Mouse (Mus musculus) c-Kit-positive CD71-positive TER-119-negative erythroid progenitor cells, embryonic 14.5 days (primary cell): ENCODE data around the gene Gm17175.
"Not testable (repeated sequence)": the region's sequence is repeated elsewhere in the genome, so short reads cannot be mapped to it uniquely, and the experiment has no call there.

ENCODE experiments used
- DNase-seq: peaks from one replicate; pipeline ENCODE4 v3.0.0-alpha.2; 2013; ENCODE audit warnings: low read depth

The Gm17175 gene

DNA sequence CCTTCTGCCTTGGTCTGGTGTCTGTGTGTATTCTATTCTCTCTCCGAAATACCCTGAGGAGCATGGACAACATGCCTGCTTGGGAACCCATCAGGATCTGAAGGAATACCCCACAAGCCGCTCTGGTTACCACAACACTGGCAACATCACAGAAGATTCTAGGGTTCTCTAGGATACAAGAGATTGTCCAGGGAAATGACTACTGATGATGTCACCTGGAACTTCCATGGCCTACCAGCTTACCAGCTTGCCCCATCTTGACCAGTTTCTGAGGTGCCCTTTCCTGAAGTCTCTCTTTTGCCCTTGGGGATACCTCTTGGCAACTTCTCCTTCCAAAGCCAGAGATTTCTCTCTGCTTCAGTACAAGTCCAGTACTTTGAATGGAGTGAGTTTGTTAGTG, at the start of gene Gm17175:
Gene Gm17175, minus strand, starts transcription at position 101 of the 400 bp plus-strand sequence.
- not testable (repeated sequence) for DNase-seq

DNA sequence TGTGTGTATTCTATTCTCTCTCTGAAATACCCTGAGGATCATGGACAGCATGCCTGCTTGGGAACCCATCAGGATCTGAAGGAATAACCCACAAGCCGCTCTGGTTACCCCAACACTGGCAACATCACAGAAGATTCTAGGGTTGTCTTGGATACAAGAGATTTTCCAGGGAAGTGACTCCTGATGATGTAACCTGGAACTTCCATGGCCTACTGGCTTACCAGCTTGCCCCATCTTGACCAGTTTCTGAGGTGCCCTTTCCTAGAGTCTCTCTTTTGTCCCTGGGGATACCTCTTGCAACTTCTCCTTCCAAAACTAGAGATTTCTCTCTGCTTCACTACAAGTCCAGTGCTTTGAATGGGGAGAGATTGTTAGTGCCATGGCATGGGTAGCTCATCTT, 37.3 kb upstream of the Gm17175 start, which contains the start of gene Gm17078:
Gene Gm17078, minus strand, starts transcription at position 101 of the 400 bp plus-strand sequence.
- no peak for DNase-seq

GRCm38 (mm10) chr14:51592039-51592438, 18.2 kb upstream of the Gm17175 start, which contains the start of gene Gm17174:
Gene Gm17174 (minus strand): TSS chr14:51592139.
- not testable (repeated sequence) for DNase-seq

- DNase-seq: no peak
These were observed 21.4 kb downstream of the Gm17175 start, which contains the start of gene Gm5622 for GRCm38 (mm10) chr14:51552490-51552889. Gene Gm5622 (plus strand): TSS chr14:51552790.
